Mouse (Mus musculus): ENCODE measurements around the gene Ccdc120. TPM values are rescaled to one million over a fixed set of nuclear protein-coding genes. Genes with fewer than 3 reads are reported as not detected.

Ccdc120 gene
- total RNA-seq (2021) = 1 to 10 TPM; 2.7 to 4.0 TPM
- long read RNA-seq, experiment 1, partial matches to known transcripts = 0 of 3 reads
- long read RNA-seq, experiment 1, other reads (novel, unspliced or antisense) = 3 of 3 reads
- long read RNA-seq, experiment 2, partial matches to known transcripts = 1 of 2 reads
- long read RNA-seq, experiment 2, other reads (novel, unspliced or antisense) = 1 of 2 reads

- peak in 1 of 2 experiments; percentile 42 for DNase-seq (ENCODE audit: low spot score in 2 of 2)
Observed at GRCm38 (mm10) chrX:7750432-7751116, at the start of gene Ccdc120. TSS of gene Ccdc120 (minus strand) at chrX:7750905.

- no peak for DNase-seq (ENCODE audit: low spot score in 2 of 2)
Observed at GRCm38 (mm10) chrX:7797327-7797726, 46.6 kb upstream of the Ccdc120 start.

DNA sequence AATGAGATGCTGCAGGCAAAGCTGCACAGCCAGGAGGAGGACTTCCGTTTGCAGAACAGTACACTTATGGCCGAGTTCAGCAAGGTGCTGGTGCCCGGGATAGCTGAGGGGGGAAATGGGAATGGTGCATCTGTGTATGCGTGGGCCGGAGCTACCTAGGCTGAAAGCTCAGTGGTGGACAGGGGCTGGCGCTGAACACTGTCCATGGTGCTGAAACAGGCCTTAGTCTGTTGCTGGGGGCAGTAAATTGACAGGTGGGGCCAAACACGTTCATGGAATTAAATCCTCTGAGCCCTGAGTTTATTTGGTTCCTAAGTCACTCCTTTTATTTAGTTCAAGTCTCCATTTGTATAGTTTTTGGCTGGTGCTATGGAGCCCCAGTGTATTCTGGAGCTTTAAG, 44.3 kb upstream of the Ccdc120 start:
- peak in 1 of 2 experiments; percentile 23 for DNase-seq (ENCODE audit: low spot score in 2 of 2)

GRCm38 (mm10) chrX:7793361-7793760, 42.7 kb upstream of the Ccdc120 start:
- no peak for DNase-seq (ENCODE audit: low spot score in 2 of 2)

- DNase-seq (ENCODE audit: low spot score in 2 of 2) = no peak
Observed at GRCm38 (mm10) chrX:7790309-7790708, 39.6 kb upstream of the Ccdc120 start.

DNA sequence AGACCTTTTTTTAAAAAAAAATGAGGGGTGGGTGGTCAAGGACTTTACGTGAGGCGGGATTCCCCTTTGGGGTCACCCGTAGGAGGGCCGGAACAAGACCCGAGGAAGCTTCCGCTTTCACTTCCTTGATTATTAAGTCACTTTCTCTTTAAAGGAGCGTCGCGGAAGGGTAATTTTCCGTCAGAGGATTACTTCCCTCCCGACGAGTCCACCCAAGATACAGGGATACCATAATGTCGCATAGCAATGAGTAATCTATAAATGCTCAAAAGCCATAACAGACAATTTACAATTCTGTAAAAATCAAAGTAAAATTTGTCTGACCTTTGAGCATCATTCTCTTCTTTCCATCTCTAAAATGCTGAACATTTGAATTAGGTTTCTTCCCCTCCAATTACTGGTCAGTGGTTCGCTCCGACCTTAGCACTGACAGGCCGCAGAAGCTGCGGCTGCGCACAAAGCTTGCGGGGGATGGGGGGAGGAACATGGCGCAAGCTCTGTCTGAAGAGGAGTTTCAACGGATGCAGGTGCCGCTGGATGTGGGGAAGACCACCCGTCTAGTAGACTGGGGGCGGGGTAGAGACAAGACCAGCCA, 38.9 kb upstream of the Ccdc120 start, which contains the start of gene Gripap1:
TSS of gene Gripap1 (plus strand) at position 224 of the 595 bp plus-strand sequence.
- DNase-seq (ENCODE audit: low spot score in 2 of 2) = peak in 1 of 2 experiments; percentile 62

GRCm38 (mm10) chrX:7782603-7783092, 31.9 kb upstream of the Ccdc120 start:
- DNase-seq (ENCODE audit: low spot score in 2 of 2) = no peak

- DNase-seq (ENCODE audit: low spot score in 2 of 2) = no peak
Observed at GRCm38 (mm10) chrX:7779294-7779693, 28.6 kb upstream of the Ccdc120 start.

DNA sequence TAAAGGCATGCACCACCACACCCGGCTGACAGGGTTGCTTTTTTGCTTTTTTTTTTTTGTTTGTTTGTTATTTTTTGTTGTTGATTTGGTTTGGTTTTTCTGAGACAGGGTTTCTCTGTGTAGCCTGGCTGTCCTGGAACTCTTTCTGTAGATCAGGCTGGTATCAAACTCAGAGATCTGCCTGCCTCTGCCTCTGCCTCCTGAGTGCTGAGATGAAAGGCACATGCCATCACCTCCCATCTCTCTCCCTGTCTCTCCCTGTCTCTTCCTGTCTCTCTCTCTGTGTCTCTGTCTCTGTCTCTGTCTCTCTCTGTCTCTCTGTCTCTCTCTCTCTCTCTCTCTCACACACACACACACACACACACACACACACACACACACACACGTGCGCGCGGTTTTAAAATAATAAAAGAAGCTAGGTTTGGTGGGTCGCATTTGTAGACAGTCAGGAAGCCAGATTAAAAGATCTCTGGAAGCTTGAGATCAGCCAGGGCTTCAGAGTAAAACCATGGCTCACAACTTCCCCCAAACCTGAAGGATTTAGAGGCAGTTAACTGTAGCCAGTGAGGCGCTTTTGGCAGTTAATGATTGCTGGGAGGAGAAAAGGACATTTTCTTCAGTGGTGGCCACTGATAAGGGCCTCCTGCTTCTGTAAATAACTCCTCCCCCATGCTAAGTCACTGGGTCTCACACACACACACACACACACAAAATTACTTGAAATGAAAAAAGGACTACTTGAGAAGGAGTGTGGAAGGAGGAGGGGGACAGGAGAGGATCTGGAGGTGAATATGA, 27.9 kb upstream of the Ccdc120 start:
- no peak for DNase-seq (ENCODE audit: low spot score in 2 of 2)

- peak in 1 of 2 experiments; percentile 47 for DNase-seq (ENCODE audit: low spot score in 2 of 2)
Observed at GRCm38 (mm10) chrX:7776329-7777082, 25.8 kb upstream of the Ccdc120 start.

GRCm38 (mm10) chrX:7775501-7776205, 24.9 kb upstream of the Ccdc120 start:
- no peak for DNase-seq (ENCODE audit: low spot score in 2 of 2)

DNA sequence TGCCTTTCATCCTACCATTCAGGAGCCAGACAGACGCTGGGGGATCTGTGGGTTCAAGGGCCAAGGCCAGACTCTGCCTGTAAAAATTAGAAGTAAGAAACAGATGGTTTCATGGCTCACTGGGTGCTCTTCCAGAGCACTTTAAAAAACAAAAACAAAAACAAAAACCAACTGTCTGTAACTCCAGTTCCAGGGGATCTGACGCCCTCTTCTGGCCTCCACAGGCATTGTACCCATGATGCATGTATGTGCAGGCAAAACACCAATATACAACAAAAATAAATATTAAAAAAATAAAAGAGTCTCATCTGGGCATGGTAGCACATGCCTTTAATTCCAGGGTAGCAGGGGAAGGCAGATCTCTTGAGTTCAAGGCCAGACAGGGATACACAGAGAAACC, 22.1 kb upstream of the Ccdc120 start:
- no peak for DNase-seq (ENCODE audit: low spot score in 2 of 2)

- no peak for DNase-seq (ENCODE audit: low spot score in 2 of 2)
Observed at GRCm38 (mm10) chrX:7769302-7770017, 18.8 kb upstream of the Ccdc120 start.

GRCm38 (mm10) chrX:7765764-7766163, 15.1 kb upstream of the Ccdc120 start:
- peak in 1 of 2 experiments; percentile 17 for DNase-seq (ENCODE audit: low spot score in 2 of 2)

DNA sequence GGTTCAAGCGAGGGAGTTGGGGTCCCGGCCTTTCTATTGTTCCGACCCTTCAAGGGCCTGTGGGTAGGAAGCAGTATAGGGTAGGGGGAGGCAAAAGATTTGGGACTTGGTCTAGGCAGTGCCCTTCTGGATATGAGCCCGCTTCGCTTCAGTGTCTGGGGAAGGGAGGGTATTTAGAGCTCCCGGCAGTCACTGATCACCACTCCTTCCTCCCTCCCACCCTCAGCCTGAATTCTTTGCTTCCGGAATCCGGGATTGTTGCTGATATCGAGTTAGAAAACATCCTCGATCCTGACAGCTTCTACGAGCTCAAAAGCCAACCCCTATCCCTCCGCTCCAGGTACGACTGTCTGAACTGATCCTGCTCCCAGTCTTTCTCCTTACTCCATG, 14.6 kb upstream of the Ccdc120 start:
- no peak for DNase-seq (ENCODE audit: low spot score in 2 of 2)

DNA sequence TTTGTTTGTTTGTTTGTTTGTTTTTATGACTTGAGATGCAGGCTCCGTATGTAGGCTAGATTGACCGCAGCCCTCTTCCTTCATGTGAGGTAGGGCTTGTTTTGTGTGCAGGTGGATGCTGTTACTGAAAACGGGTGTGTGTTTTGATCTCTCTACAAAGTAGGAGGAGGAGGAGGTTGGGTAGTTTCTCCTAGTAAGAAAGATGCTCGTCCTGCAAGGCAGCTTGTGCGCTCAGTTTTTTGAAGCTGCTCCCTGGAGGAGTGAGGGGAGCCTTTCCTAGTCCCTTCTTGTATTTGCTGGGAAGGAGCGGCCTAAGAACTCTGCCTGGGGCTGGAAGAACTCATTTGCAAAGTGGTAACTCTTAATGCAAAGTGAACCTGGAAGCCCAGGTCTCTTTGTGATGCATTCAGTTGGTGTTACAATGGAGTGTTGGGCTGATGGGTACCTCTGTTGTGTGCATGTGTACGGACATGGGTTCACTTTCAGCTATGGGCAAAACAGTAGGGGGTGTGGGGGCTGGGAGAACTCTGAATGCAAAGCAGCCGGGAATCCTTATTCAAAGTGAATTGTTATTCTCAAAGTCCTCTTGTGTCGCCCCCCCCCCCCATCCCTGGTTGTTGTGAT, 14.1 kb upstream of the Ccdc120 start:
- DNase-seq (ENCODE audit: low spot score in 2 of 2) = no peak

DNA sequence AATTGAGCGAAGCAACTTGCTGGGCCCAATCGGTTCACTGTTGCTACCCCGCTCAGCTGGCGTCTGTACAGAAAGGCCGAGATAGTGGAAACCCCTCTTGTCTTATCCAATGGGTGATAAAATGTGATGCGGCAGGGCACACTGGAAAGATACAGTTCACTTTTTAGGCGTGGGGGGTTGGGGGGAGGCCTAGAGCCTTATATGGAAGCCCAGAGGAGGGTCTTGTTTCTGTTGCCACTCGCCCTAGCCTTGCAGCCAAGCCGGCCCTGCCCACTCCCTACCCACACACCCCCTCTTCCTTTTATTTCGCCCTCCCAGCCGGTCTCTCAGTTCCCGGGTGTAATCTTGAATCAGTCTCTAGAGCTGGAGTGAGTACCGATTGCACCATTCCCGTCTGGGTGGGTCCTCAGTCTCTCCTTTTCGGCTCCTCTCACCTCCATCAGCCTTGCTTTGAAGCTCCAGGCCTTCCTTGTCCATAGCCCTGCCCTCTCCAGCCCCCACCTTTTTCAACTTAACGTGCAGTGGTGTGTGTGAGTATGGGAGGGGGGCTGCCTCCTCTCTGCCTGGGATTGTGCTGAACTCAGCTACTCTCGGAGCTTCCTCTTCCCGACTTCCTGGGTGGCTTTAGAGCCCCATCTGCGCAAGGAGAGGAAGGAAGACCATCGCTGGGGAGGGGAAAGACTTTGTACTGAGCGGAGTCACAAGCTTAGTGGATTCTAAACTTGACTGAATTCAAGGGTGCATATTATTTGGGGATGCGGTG, 13.1 kb upstream of the Ccdc120 start:
- peak in 1 of 2 experiments; percentile 17 for DNase-seq (ENCODE audit: low spot score in 2 of 2)

GRCm38 (mm10) chrX:7762921-7763197, 12.2 kb upstream of the Ccdc120 start:
- no peak for DNase-seq (ENCODE audit: low spot score in 2 of 2)

All from gastrocnemius, postnatal 4 days (tissue).